Mouse (Mus musculus): ENCODE measurements around the gene Gabarap. TPM values are rescaled to one million over a fixed set of nuclear protein-coding genes. Genes with fewer than 3 reads are reported as not detected.
A peak's percentile ranks its signal among the peaks of the same experiment; 100 is the strongest.

The Gabarap gene
- polyA plus RNA-seq, 1 experiment from 2014 or later: 481 TPM

- Histone ChIP-seq H3K9me3 (ENCODE audit: control insufficient read depth, low read length) (no peaks in the 10 kb centered on the region), H3K4me1 (replicated peaks; ENCODE audit: control insufficient read depth, insufficient read depth, low read length) (peaks cover 72% of the 10 kb centered on the region), H3K27me3 (replicated peaks; ENCODE audit: control insufficient read depth, insufficient read depth, low read length) (no peaks in the 10 kb centered on the region), H3K4me3 (ENCODE audit: low read depth, low read length) (peak overlapping the region; percentile 22), H3K36me3 (ENCODE audit: control insufficient read depth, insufficient read depth, low read length) (peaks cover 11% of the 10 kb centered on the region), H3K4me2 (ENCODE audit: low read length) (peak overlapping the region; percentile 59), H3K9ac (ENCODE audit: low read length) (no peak overlapping the region), H3K27ac (ENCODE audit: low read depth) (peak overlapping the region; percentile 68)
- ATAC-seq (replicated peaks; ENCODE audit: low FRiP score, low TSS enrichment, low read depth): peak; percentile 50
- DNase-seq (ENCODE audit: low spot score): peak; percentile 64
- WGBS: 2% methylated on average over 19 of the region's 19 CpGs
These were observed 35.7 kb downstream of the Gabarap start for GRCm38 (mm10) chr11:70026689-70027088.

GRCm38 (mm10) chr11:70027397-70027796 is 36.5 kb downstream of the Gabarap start:
- no peak for DNase-seq (ENCODE audit: low spot score)
- WGBS: 35% methylated on average over 9 of the region's 9 CpGs
- Histone ChIP-seq H3K27me3 (replicated peaks; ENCODE audit: control insufficient read depth, insufficient read depth, low read length) (no peaks in the 10 kb centered on the region), H3K27ac (ENCODE audit: low read depth) (peak overlapping the region; percentile 68), H3K36me3 (ENCODE audit: control insufficient read depth, insufficient read depth, low read length) (peaks cover 18% of the 10 kb centered on the region), H3K4me3 (ENCODE audit: low read depth, low read length) (peak overlapping the region; percentile 22; the same call in 1 of the 2 replicates), H3K9me3 (ENCODE audit: control insufficient read depth, low read length) (no peaks in the 10 kb centered on the region), H3K4me1 (replicated peaks; ENCODE audit: control insufficient read depth, insufficient read depth, low read length) (peaks cover 65% of the 10 kb centered on the region), H3K4me2 (ENCODE audit: low read length) (peak overlapping the region; percentile 59), H3K9ac (ENCODE audit: low read length) (0 out of 2 replicates have a peak overlapping the region, but pooled peaks have one; percentile 13)
- no peak for ATAC-seq (replicated peaks; ENCODE audit: low FRiP score, low TSS enrichment, low read depth)

GRCm38 (mm10) chr11:70028401-70029129 is 37.6 kb downstream of the Gabarap start:
- WGBS: 16% methylated on average over 12 of the region's 12 CpGs
- Histone ChIP-seq H3K4me3 (ENCODE audit: low read depth, low read length) (peak overlapping the region; percentile 25), H3K27me3 (replicated peaks; ENCODE audit: control insufficient read depth, insufficient read depth, low read length) (no peaks in the 10 kb centered on the region), H3K36me3 (ENCODE audit: control insufficient read depth, insufficient read depth, low read length) (peaks cover 26% of the 10 kb centered on the region), H3K4me1 (replicated peaks; ENCODE audit: control insufficient read depth, insufficient read depth, low read length) (peaks cover 57% of the 10 kb centered on the region), H3K27ac (ENCODE audit: low read depth) (peak overlapping the region; percentile 68), H3K9me3 (ENCODE audit: control insufficient read depth, low read length) (no peaks in the 10 kb centered on the region), H3K9ac (ENCODE audit: low read length) (no peak overlapping the region), H3K4me2 (ENCODE audit: low read length) (peak overlapping the region; percentile 59)
- DNase-seq (ENCODE audit: low spot score): no peak
- no peak for ATAC-seq (replicated peaks; ENCODE audit: low FRiP score, low TSS enrichment, low read depth)

- H3K4me1 ChIP-seq (replicated peaks; ENCODE audit: control insufficient read depth, insufficient read depth, low read length): peaks cover 51% of the 10 kb centered on the region
- H3K36me3 ChIP-seq (ENCODE audit: control insufficient read depth, insufficient read depth, low read length): peaks cover 29% of the 10 kb centered on the region
- DNase-seq (ENCODE audit: low spot score): peak; percentile 88
- no peaks in the 10 kb centered on the region for H3K9me3 ChIP-seq (ENCODE audit: control insufficient read depth, low read length)
- WGBS: under 1% methylated on average over 20 of the region's 20 CpGs
- peak overlapping the region; percentile 59 for H3K4me2 ChIP-seq (ENCODE audit: low read length)
- peak; percentile 88 for ATAC-seq (replicated peaks; ENCODE audit: low FRiP score, low TSS enrichment, low read depth)
- H3K9ac ChIP-seq (ENCODE audit: low read length): peak overlapping the region; percentile 1; the same call in 1 of the 2 replicates
- no peaks in the 10 kb centered on the region for H3K27me3 ChIP-seq (replicated peaks; ENCODE audit: control insufficient read depth, insufficient read depth, low read length)
- peak overlapping the region; percentile 68 for H3K27ac ChIP-seq (ENCODE audit: low read depth)
- H3K4me3 ChIP-seq (ENCODE audit: low read depth, low read length): peak overlapping the region; percentile 25
These were observed 38.3 kb downstream of the Gabarap start for GRCm38 (mm10) chr11:70029130-70029801.

- H3K4me3 ChIP-seq (ENCODE audit: low read depth, low read length): peak overlapping the region; percentile 25; the same call in 1 of the 2 replicates
- WGBS: 35% methylated on average over 11 of the region's 11 CpGs
- no peak for DNase-seq (ENCODE audit: low spot score)
- H3K27me3 ChIP-seq (replicated peaks; ENCODE audit: control insufficient read depth, insufficient read depth, low read length): no peaks in the 10 kb centered on the region
- H3K9me3 ChIP-seq (ENCODE audit: control insufficient read depth, low read length): no peaks in the 10 kb centered on the region
- peak overlapping the region; percentile 1; the same call in 1 of the 2 replicates for H3K9ac ChIP-seq (ENCODE audit: low read length)
- peak overlapping the region; percentile 68; the same call in 1 of the 2 replicates for H3K27ac ChIP-seq (ENCODE audit: low read depth)
- H3K36me3 ChIP-seq (ENCODE audit: control insufficient read depth, insufficient read depth, low read length): peaks cover 29% of the 10 kb centered on the region
- peak overlapping the region; percentile 59 for H3K4me2 ChIP-seq (ENCODE audit: low read length)
- ATAC-seq (replicated peaks; ENCODE audit: low FRiP score, low TSS enrichment, low read depth): 0 out of 2 replicates have a peak, but pooled peaks have one; percentile 18
- H3K4me1 ChIP-seq (replicated peaks; ENCODE audit: control insufficient read depth, insufficient read depth, low read length): peaks cover 46% of the 10 kb centered on the region
These were observed 39.0 kb downstream of the Gabarap start for GRCm38 (mm10) chr11:70029829-70030550.

GRCm38 (mm10) chr11:70030651-70031320 is 39.8 kb downstream of the Gabarap start:
- no peak overlapping the region for H3K9ac ChIP-seq (ENCODE audit: low read length)
- H3K9me3 ChIP-seq (ENCODE audit: control insufficient read depth, low read length): no peaks in the 10 kb centered on the region
- no peak overlapping the region for H3K27ac ChIP-seq (ENCODE audit: low read depth)
- no peak overlapping the region for H3K4me3 ChIP-seq (ENCODE audit: low read depth, low read length)
- no peak overlapping the region for H3K4me2 ChIP-seq (ENCODE audit: low read length)
- DNase-seq (ENCODE audit: low spot score) (no peak), ATAC-seq (replicated peaks; ENCODE audit: low FRiP score, low TSS enrichment, low read depth) (no peak)
- H3K4me1 ChIP-seq (replicated peaks; ENCODE audit: control insufficient read depth, insufficient read depth, low read length): peaks cover 41% of the 10 kb centered on the region
- H3K36me3 ChIP-seq (ENCODE audit: control insufficient read depth, insufficient read depth, low read length): peaks cover 29% of the 10 kb centered on the region
- WGBS: 91% methylated on average over 28 of the region's 28 CpGs
- no peaks in the 10 kb centered on the region for H3K27me3 ChIP-seq (replicated peaks; ENCODE audit: control insufficient read depth, insufficient read depth, low read length)

GRCm38 (mm10) chr11:70031321-70031670 is 40.4 kb downstream of the Gabarap start:
- Histone ChIP-seq H3K27me3 (replicated peaks; ENCODE audit: control insufficient read depth, insufficient read depth, low read length) (no peaks in the 10 kb centered on the region), H3K36me3 (ENCODE audit: control insufficient read depth, insufficient read depth, low read length) (peaks cover 29% of the 10 kb centered on the region), H3K4me2 (ENCODE audit: low read length) (no peak overlapping the region), H3K4me3 (ENCODE audit: low read depth, low read length) (no peak overlapping the region), H3K4me1 (replicated peaks; ENCODE audit: control insufficient read depth, insufficient read depth, low read length) (peaks cover 36% of the 10 kb centered on the region), H3K9me3 (ENCODE audit: control insufficient read depth, low read length) (no peaks in the 10 kb centered on the region), H3K9ac (ENCODE audit: low read length) (no peak overlapping the region), H3K27ac (ENCODE audit: low read depth) (no peak overlapping the region)
- 98% methylated on average over 11 of the region's 11 CpGs for whole genome bisulfite sequencing
- no peak for ATAC-seq (replicated peaks; ENCODE audit: low FRiP score, low TSS enrichment, low read depth)
- no peak for DNase-seq (ENCODE audit: low spot score)

- no peaks in the 10 kb centered on the region for H3K27me3 ChIP-seq (replicated peaks; ENCODE audit: control insufficient read depth, insufficient read depth, low read length)
- no peak overlapping the region for H3K4me3 ChIP-seq (ENCODE audit: low read depth, low read length)
- no peak for DNase-seq (ENCODE audit: low spot score)
- H3K27ac ChIP-seq (ENCODE audit: low read depth): no peak overlapping the region
- no peaks in the 10 kb centered on the region for H3K9me3 ChIP-seq (ENCODE audit: control insufficient read depth, low read length)
- H3K9ac ChIP-seq (ENCODE audit: low read length): no peak overlapping the region
- no peaks in the 10 kb centered on the region for H3K4me1 ChIP-seq (replicated peaks; ENCODE audit: control insufficient read depth, insufficient read depth, low read length)
- no peak overlapping the region for H3K4me2 ChIP-seq (ENCODE audit: low read length)
- H3K36me3 ChIP-seq (ENCODE audit: control insufficient read depth, insufficient read depth, low read length): peaks cover 50% of the 10 kb centered on the region
- 80% methylated on average over 7 of the region's 7 CpGs for WGBS
- no peak for ATAC-seq (replicated peaks; ENCODE audit: low FRiP score, low TSS enrichment, low read depth)
These were observed 47.2 kb downstream of the Gabarap start for GRCm38 (mm10) chr11:70038174-70038573.
